ENCODE assay signal across 17 mouse cellular contexts in the genomic region with DNA sequence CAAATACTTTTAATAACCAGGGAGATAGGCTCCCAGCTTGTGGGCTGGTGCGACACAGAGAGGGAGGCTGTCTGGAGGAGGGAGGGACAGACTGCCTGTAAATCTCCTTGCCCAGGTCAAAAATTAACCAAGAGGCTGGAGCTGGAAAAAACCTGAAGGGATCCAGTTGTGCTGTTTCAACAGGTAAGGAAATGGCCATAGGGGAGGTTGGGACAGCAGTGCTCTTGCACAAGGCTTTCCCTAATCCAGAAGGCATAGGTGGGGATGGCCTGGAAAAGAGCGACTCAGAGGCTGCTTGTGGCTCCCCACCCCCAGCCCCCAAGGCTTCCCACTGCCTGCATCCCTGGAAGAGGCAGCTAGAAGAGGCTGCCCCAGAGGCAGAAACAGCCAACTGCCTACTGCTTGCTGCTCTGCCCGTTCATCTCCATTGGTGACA. TPM values are rescaled to one million over a fixed set of nuclear protein-coding genes. Genes with fewer than 3 reads are reported as not detected.
DNase-seq lines count a peak whose midpoint lies in the region; ATAC-seq and TF ChIP-seq lines count a peak whose summit lies in the region.
"Had no signal": no experiment of that assay in that cellular context is flagged by ENCODE, and none has a peak within 500 bp of the region (broad histone marks: within the 10 kb centered on the region; RNA-seq: fewer than 3 reads in every experiment).

No protein-coding gene starts in this region.

- no peak overlapping the region for H3K9ac ChIP-seq in liver, adult 2 months (ENCODE audit: low read depth, low read length)
- H3K9ac ChIP-seq in liver, embryonic 12.5 days = no peak overlapping the region
- no peak overlapping the region for H3K9ac ChIP-seq in intestine, embryonic 14.5 days (ENCODE audit: low read length)
- no peak overlapping the region for H3K9ac ChIP-seq in kidney, embryonic 14.5 days (ENCODE audit: low read depth, low read length)
- H3K9ac ChIP-seq: embryonic facial prominence, embryonic 12.5 days; forebrain, embryonic 12.5 days; limb, embryonic 15.5 days had no signal

- no peak overlapping the region for H3K4me3 ChIP-seq in liver, adult 2 months (ENCODE audit: insufficient read depth, low read depth, low read length)
- no peak overlapping the region for H3K4me3 ChIP-seq in liver, embryonic 12.5 days
- H3K4me3 ChIP-seq in intestine, embryonic 14.5 days (ENCODE audit: low read depth, low read length) = no peak overlapping the region
- no peak overlapping the region for H3K4me3 ChIP-seq in kidney, embryonic 14.5 days (ENCODE audit: low read length)
- H3K4me3 ChIP-seq in small intestine, adult 2 months (ENCODE audit: low read depth, low read length) = no peak overlapping the region
- H3K4me3 ChIP-seq: embryonic facial prominence, embryonic 12.5 days; forebrain, embryonic 12.5 days; heart, embryonic 12.5 days; limb, embryonic 15.5 days had no signal

- no peak for TF ChIP-seq CTCF in liver, adult 2 months (IDR thresholded peaks at IDR 0.05; ENCODE audit: low read depth, low read length)
- TF ChIP-seq CTCF in small intestine, adult 2 months (IDR thresholded peaks at IDR 0.05; ENCODE audit: extremely low read depth, insufficient read length, insufficient replicate concordance, low read depth, low read length) = no peak

- 0 out of 2 replicates have a peak, but pooled peaks cover under 1% of the 10 kb centered on the region for H3K9me3 ChIP-seq in liver, embryonic 12.5 days (replicated peaks)
- H3K9me3 ChIP-seq in intestine, embryonic 14.5 days (ENCODE audit: control insufficient read depth, low read length) = no peaks in the 10 kb centered on the region
- H3K9me3 ChIP-seq in kidney, embryonic 14.5 days (ENCODE audit: control insufficient read depth, low read length) = no peaks in the 10 kb centered on the region
- H3K9me3 ChIP-seq: embryonic facial prominence, embryonic 12.5 days; forebrain, embryonic 12.5 days; G1E; heart, embryonic 12.5 days; limb, embryonic 15.5 days had no signal

- no peak for ATAC-seq in liver, embryonic 12.5 days
- peak; percentile 74 for ATAC-seq in intestine, embryonic 14.5 days (replicated peaks; ENCODE audit: low FRiP score, low TSS enrichment, low read depth)
- ATAC-seq in kidney, embryonic 14.5 days (ENCODE audit: low FRiP score, low TSS enrichment) = peak; percentile 15; the same call in 1 of the 2 replicates
- ATAC-seq in activated CD4-positive, CD25-positive, alpha-beta regulatory T cell, adult 4 months = no peak

- H3K27ac ChIP-seq in liver, adult 2 months (replicated peaks; ENCODE audit: insufficient read depth, low read depth, low read length) = no peak overlapping the region
- no peak overlapping the region for H3K27ac ChIP-seq in liver, embryonic 12.5 days
- H3K27ac ChIP-seq in intestine, embryonic 14.5 days (ENCODE audit: low read depth) = 0 out of 2 replicates have a peak overlapping the region, but pooled peaks have one; percentile 34
- peak overlapping the region; percentile 75 for H3K27ac ChIP-seq in kidney, embryonic 14.5 days (ENCODE audit: low read depth, low read length)
- H3K27ac ChIP-seq in small intestine, adult 2 months (ENCODE audit: insufficient read depth, low read depth, low read length) = peak overlapping the region; percentile 48; the same call in 1 of the 2 replicates
- H3K27ac ChIP-seq: embryonic facial prominence, embryonic 12.5 days; forebrain, embryonic 12.5 days; limb, embryonic 15.5 days had no signal

- TF ChIP-seq POLR2A in liver, adult 2 months (IDR thresholded peaks at IDR 0.05; ENCODE audit: extremely low read depth, insufficient read depth, low read length) = no peak
- no peak for TF ChIP-seq POLR2A in small intestine, adult 2 months (IDR thresholded peaks at IDR 0.05; ENCODE audit: low read depth, low read length)

- H3K27me3 ChIP-seq in liver, adult 2 months (ENCODE audit: control insufficient read depth, insufficient read depth, low read length) = no peaks in the 10 kb centered on the region
- peaks cover 3% of the 10 kb centered on the region for H3K27me3 ChIP-seq in liver, embryonic 12.5 days (replicated peaks)
- H3K27me3 ChIP-seq in intestine, embryonic 14.5 days (replicated peaks; ENCODE audit: control insufficient read depth, insufficient read depth, low read length) = no peaks in the 10 kb centered on the region
- H3K27me3 ChIP-seq in kidney, embryonic 14.5 days (ENCODE audit: control insufficient read depth, insufficient read depth, low read length) = no peaks in the 10 kb centered on the region
- H3K27me3 ChIP-seq in small intestine, adult 2 months (ENCODE audit: control insufficient read depth, insufficient read depth, low read length) = no peaks in the 10 kb centered on the region
- H3K27me3 ChIP-seq: embryonic facial prominence, embryonic 12.5 days; forebrain, embryonic 12.5 days; heart, embryonic 12.5 days; limb, embryonic 15.5 days had no signal

- peak; percentile 76 for DNase-seq in liver, adult 2 months (ENCODE audit: extremely low read depth, low read depth, low spot score)
- peak; percentile 59 for DNase-seq in intestine, embryonic 14.5 days (ENCODE audit: low spot score)
- no peak for DNase-seq in cerebellum, postnatal 4 days (ENCODE audit: low spot score in 2 of 2)
- no peak for DNase-seq in spleen, postnatal 14 days (ENCODE audit: low spot score in 2 of 2)

- no peak overlapping the region for H3K4me2 ChIP-seq in liver, embryonic 12.5 days
- 0 out of 2 replicates have a peak overlapping the region, but pooled peaks have one; percentile 26 for H3K4me2 ChIP-seq in intestine, embryonic 14.5 days (ENCODE audit: low read length)
- no peak overlapping the region for H3K4me2 ChIP-seq in kidney, embryonic 14.5 days (replicated peaks; ENCODE audit: low read depth, low read length)
- H3K4me2 ChIP-seq: embryonic facial prominence, embryonic 12.5 days; forebrain, embryonic 12.5 days; limb, embryonic 15.5 days had no signal

- H3K36me3 ChIP-seq in liver, adult 2 months (ENCODE audit: control insufficient read depth, insufficient read depth, low read length) = no peaks in the 10 kb centered on the region
- no peaks in the 10 kb centered on the region for H3K36me3 ChIP-seq in liver, embryonic 12.5 days
- H3K36me3 ChIP-seq in intestine, embryonic 14.5 days (ENCODE audit: control insufficient read depth, insufficient read depth, low read length) = no peaks in the 10 kb centered on the region
- H3K36me3 ChIP-seq in kidney, embryonic 14.5 days (ENCODE audit: control insufficient read depth, insufficient read depth, low read length) = no peaks in the 10 kb centered on the region
- H3K36me3 ChIP-seq in small intestine, adult 2 months (ENCODE audit: control insufficient read depth, insufficient read depth, low read length) = no peaks in the 10 kb centered on the region
- H3K36me3 ChIP-seq: embryonic facial prominence, embryonic 12.5 days; forebrain, embryonic 12.5 days; G1E; heart, embryonic 12.5 days; limb, embryonic 15.5 days had no signal

- H3K79me2 ChIP-seq in liver, adult 2 months (ENCODE audit: control insufficient read depth, insufficient read depth, low read length) = no peaks in the 10 kb centered on the region

- WGBS in liver, adult 2 months = 35% methylated on average over 3 of the region's 3 CpGs
- WGBS in liver, embryonic 12.5 days (ENCODE audit: insufficient replicate concordance) = 54% methylated on average over 3 of the region's 3 CpGs
- 40% methylated on average over 3 of the region's 3 CpGs for WGBS in intestine, embryonic 14.5 days
- 42% methylated on average over 3 of the region's 3 CpGs for WGBS in kidney, embryonic 14.5 days
- WGBS in small intestine, adult 2 months = 26% methylated on average over 3 of the region's 3 CpGs

- peaks cover 2% of the 10 kb centered on the region for H3K4me1 ChIP-seq in liver, adult 2 months (ENCODE audit: control insufficient read depth, insufficient read depth, low read length)
- H3K4me1 ChIP-seq in liver, embryonic 12.5 days = peaks cover 48% of the 10 kb centered on the region
- peaks cover 37% of the 10 kb centered on the region for H3K4me1 ChIP-seq in intestine, embryonic 14.5 days (replicated peaks; ENCODE audit: control insufficient read depth, insufficient read depth, low read length)
- peaks cover 31% of the 10 kb centered on the region for H3K4me1 ChIP-seq in kidney, embryonic 14.5 days (ENCODE audit: control insufficient read depth, insufficient read depth, low read length)
- H3K4me1 ChIP-seq in small intestine, adult 2 months (ENCODE audit: control insufficient read depth, insufficient read depth, insufficient read length, low read length) = peaks cover 15% of the 10 kb centered on the region

RNA-seq across cellular contexts. Expression of a gene that starts 38.6 kb away (rescaled TPM):
- total RNA-seq in liver, adult 2 months (2014; rRNA removed) = not detected in 2 replicates
- polyA plus RNA-seq in liver, adult 2 months (2012; rRNA removed) = not detected in 2 replicates
- polyA plus RNA-seq in liver, embryonic 12.5 days (2016; fragmentation: Nextera tagmentation; extraction: Ambion mirVana) = not detected in 2 replicates
- 0.16 and 0.23 TPM in 2 replicates for polyA plus RNA-seq in intestine, embryonic 14.5 days (2014; fragmentation: Nextera tagmentation; extraction: Ambion mirVana)
- polyA plus RNA-seq in kidney, embryonic 14.5 days (2014; fragmentation: Nextera tagmentation; extraction: Ambion mirVana) = 0.28 TPM in 1 of 2 replicates, not detected in the other
- 2.8 TPM in 1 of 2 replicates, not detected in the other for polyA plus RNA-seq in small intestine, adult 2 months (2012; rRNA removed)
- polyA plus RNA-seq in activated CD4-positive, CD25-positive, alpha-beta regulatory T cell, adult 4 months (2017; shearing (Covaris generic)) = not detected
- total RNA-seq: megakaryocyte-erythroid progenitor cell, adult 5-6 weeks had no signal
- polyA plus RNA-seq: C2C12; forebrain, embryonic 12.5 days; G1E; hindbrain, embryonic 11.5 days had no signal

RNA-seq across cellular contexts. Expression of a gene that starts 44.3 kb away (rescaled TPM):
- total RNA-seq in liver, adult 2 months (2014; rRNA removed) = 3.8 and 5.3 TPM in 2 replicates
- 1.6 and 1.9 TPM in 2 replicates for polyA plus RNA-seq in liver, adult 2 months (2012; rRNA removed)
- polyA plus RNA-seq in liver, embryonic 12.5 days (2016; fragmentation: Nextera tagmentation; extraction: Ambion mirVana) = 10.4 and 11.4 TPM in 2 replicates
- 14.1 and 14.7 TPM in 2 replicates for polyA plus RNA-seq in intestine, embryonic 14.5 days (2014; fragmentation: Nextera tagmentation; extraction: Ambion mirVana)
- polyA plus RNA-seq in kidney, embryonic 14.5 days (2014; fragmentation: Nextera tagmentation; extraction: Ambion mirVana) = 17.4 and 18.4 TPM in 2 replicates
- polyA plus RNA-seq in small intestine, adult 2 months (2012; rRNA removed) = 1.2 and 1.7 TPM in 2 replicates
- 10 to 100 TPM in 1 of 2 experiments, 1 to 10 TPM in 1; 9.6 to 12.0 TPM for polyA plus RNA-seq in activated CD4-positive, CD25-positive, alpha-beta regulatory T cell, adult 4 months (2017; shearing (Covaris generic))

RNA-seq across cellular contexts. Expression of a gene that starts 58.1 kb away (rescaled TPM):
- total RNA-seq in liver, adult 2 months (2014; rRNA removed) = not detected in 2 replicates
- not detected in 2 replicates for polyA plus RNA-seq in liver, adult 2 months (2012; rRNA removed)
- not detected in 2 replicates for polyA plus RNA-seq in liver, embryonic 12.5 days (2016; fragmentation: Nextera tagmentation; extraction: Ambion mirVana)
- not detected in 2 replicates for polyA plus RNA-seq in intestine, embryonic 14.5 days (2014; fragmentation: Nextera tagmentation; extraction: Ambion mirVana)
- polyA plus RNA-seq in kidney, embryonic 14.5 days (2014; fragmentation: Nextera tagmentation; extraction: Ambion mirVana) = not detected in 2 replicates
- not detected in 2 replicates for polyA plus RNA-seq in small intestine, adult 2 months (2012; rRNA removed)
- polyA plus RNA-seq in activated CD4-positive, CD25-positive, alpha-beta regulatory T cell, adult 4 months (2017; shearing (Covaris generic)) = not detected
- total RNA-seq: G1E; left cerebral cortex, adult 8-10 months; megakaryocyte-erythroid progenitor cell, adult 5-6 weeks had no signal
- polyA plus RNA-seq: C2C12; embryonic facial prominence, embryonic 12.5 days; forebrain, embryonic 12.5 days; G1E; heart, embryonic 12.5 days; hindbrain, embryonic 11.5 days; limb, embryonic 15.5 days had no signal

Comparison
In these comparisons a context has a peak if more than half of its experiments do, and no peak if none do; other contexts are left out.
1. DNase-seq: peak in liver, adult 2 months (single experiment) and intestine, embryonic 14.5 days (single experiment); none in cerebellum, postnatal 4 days (0 of 2) and spleen, postnatal 14 days (0 of 2).
2. H3K27ac ChIP-seq: peak in intestine, embryonic 14.5 days (single experiment), kidney, embryonic 14.5 days (single experiment) and small intestine, adult 2 months (single experiment); none in liver, adult 2 months (single experiment) and liver, embryonic 12.5 days (single experiment).
3. ATAC-seq: peak in intestine, embryonic 14.5 days (single experiment) and kidney, embryonic 14.5 days (single experiment); none in liver, embryonic 12.5 days (single experiment) and activated CD4-positive, CD25-positive, alpha-beta regulatory T cell, adult 4 months (single experiment).